Mouse (Mus musculus) frontal cortex, postnatal 25 days (tissue): ENCODE measurements around the gene 4930402H24Rik.

ENCODE experiments used
- DNase-seq, 2 experiments: peaks; one replicate each; pipeline ENCODE4 v3.0.0; 2022; ENCODE audit warnings: low spot score in 2 of 2

4930402H24Rik gene

DNA sequence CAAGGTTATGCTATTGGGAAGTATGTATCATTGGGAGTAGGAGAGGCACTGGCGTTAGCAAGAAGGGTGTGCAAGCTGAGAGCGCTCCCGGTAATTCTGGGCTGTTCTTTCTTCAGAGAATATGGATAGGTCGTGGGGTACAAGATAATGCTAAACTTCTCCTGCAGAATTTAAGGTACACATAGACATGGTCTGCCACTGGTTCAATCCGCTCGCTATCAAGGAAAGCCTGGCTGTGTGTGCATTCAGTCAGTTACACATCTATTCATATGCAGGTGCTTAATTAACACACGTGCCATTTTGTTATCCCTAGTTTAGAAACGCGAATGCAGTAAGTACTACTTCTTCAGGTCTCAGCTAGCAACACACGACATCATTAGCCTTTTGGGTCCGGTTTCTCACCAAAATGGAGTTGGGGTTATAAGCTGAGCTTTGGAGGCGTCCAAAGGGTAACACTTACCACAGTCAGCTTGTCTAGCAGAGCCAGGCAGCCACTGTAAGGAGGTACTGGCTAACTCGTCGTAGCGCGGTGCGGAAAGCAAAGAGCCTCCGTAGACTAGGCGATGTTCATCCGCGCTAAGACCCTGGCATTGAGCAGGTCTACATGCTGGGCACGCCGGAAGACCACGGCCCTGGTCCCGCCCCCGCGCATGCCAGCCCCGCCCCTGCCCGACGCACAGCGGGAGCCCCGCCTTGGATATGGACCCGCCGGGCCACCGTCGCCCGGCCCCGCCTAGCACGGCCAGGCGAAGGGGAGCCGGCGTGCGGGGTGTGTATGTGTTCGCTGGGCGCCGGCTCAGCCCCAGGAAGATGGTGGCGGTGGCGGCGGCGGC lies at the start of gene 4930402H24Rik, which contains the start of gene Atrn:
4930402H24Rik (minus strand) TSS at position 656 of the 833 bp plus-strand sequence.
Atrn (plus strand) TSS at position 745 of the 833 bp plus-strand sequence.
- DNase-seq: peak; percentile 73 to 87

DNA sequence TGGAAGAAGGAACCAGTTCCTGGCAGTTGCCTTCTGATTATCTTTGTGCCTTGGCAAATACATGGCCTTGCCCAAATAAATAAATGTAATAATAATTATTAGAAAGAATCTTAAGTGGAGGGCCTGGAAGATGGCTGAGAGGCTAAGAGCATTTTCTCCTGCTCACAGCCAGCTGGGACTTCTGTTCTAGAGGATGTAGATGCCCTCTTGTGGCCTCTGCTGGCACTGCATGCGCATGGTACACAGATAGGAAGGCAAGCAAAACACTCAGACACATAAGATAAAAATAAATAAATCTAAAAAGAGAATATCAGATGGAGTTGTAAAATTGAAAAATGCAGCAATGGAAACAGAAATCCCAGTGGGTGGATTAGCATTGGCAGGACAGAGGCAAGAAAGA lies 44.3 kb upstream of the 4930402H24Rik start:
- peak; percentile 92 to 98 for DNase-seq

DNA sequence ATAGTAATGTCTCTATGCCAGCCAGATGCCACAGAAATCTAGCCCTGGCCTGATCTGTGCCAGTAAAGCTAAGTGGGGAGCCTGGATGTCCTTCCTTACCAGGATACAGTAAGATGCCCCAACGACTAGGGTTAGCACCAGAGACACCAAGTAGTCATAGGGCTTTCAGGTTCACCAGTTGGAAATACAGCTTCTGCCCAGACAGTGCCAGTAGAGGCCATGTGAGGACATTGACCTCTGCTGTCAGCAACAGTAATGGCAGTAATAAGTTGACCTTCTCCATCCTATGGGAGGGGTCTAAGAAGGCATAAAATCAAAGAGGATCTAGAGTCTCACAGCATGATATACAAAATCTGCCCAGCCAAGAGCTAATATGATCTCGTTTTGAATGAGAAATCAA lies 43.6 kb upstream of the 4930402H24Rik start:
- DNase-seq: no peak

DNA sequence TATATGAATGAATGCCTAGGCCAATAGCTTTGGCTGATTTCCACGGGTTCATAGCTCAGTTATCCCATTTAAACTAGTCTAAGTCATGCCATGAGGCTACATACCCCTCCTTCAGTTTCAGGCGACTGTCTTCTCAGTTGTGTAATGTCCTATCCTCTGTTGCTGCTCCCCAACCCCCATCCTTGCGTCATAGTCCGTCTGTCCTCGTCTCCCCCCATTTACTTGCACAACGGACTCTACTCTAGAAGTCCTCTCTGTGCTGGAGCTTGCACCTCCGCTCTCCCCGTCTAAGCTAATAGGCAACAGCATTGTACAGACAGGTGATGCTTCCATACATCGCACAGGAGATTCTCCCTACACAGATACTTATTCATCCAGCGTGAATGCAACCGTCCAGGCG lies 26.7 kb upstream of the 4930402H24Rik start:
- no peak for DNase-seq

DNA sequence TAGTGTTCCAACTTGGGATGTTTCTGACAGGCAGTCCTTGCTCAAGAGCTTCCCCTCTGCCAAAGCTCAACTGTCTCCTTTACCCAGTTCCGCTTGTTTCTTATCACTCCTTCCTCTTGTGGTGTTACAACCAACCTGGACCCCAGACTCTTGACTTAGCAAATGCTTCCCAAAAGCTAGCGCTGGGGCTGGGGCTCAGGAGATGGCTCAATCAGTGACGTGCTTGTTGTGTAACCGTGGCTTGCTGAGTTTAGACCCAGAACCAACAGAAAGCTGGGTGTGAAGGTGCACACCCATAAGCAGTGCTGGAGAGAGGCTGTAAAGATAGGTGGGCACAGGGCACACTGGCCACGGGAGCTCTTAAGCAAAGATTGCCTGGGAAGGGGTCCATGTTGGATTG lies 23.8 kb upstream of the 4930402H24Rik start:
- no peak for DNase-seq

DNA sequence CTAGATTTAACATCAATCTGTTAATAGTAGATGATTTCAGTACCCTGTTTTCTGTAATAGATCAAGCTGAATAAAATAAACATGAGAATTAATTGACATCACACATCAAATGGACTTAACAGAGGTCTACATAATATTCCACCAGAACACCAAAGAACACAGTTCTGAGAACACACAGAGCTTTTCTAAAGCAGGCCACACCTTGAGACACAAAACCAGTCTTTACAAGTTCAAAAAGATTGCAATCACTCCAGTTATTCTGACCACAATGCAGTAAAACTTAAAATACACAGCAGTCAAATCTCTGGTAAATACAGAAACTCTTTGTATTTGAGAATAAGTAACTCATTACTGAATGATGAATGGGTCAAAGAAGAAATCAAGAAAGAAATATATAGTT lies 22.3 kb upstream of the 4930402H24Rik start:
- no peak for DNase-seq

DNA sequence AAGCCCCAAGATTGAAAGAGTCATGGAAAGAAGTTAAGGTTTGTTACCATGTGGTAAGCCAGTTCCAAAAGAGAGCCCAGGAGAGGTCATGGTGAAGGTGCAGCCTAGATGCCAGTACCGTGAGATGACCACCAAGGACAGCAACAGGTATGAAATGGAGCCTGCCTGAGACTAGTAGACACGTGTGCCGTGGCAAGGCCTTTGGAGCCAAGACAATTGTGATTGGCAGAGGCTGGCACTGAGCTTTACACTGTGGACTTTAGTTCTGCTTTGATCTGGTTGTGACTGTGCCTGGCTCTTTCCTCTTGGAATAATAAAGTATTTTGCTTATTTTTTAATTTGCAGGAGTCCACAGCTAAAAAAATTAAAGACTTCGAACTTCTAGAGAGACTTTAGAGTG lies 21.8 kb upstream of the 4930402H24Rik start:
- DNase-seq: no peak

DNA sequence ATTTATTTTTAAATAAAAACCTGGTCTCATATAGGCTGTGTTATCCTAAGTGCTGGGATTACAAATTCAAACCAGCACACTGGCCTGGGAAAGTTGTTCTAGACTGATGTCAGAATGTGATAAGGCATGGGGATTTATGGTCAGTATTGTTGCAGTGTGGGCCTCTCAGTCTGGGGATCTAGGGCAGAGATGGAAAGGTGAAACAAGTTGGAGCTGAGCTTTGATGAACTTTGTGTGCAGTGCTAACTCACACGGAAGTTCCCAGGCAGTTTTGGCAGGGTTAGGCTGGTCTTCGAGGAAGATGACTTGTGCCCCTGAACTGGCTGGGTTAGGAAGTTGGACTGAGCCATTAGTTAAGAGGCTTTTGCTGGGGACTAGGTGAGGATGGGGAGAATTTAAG lies 18.7 kb upstream of the 4930402H24Rik start:
- DNase-seq: no peak

DNA sequence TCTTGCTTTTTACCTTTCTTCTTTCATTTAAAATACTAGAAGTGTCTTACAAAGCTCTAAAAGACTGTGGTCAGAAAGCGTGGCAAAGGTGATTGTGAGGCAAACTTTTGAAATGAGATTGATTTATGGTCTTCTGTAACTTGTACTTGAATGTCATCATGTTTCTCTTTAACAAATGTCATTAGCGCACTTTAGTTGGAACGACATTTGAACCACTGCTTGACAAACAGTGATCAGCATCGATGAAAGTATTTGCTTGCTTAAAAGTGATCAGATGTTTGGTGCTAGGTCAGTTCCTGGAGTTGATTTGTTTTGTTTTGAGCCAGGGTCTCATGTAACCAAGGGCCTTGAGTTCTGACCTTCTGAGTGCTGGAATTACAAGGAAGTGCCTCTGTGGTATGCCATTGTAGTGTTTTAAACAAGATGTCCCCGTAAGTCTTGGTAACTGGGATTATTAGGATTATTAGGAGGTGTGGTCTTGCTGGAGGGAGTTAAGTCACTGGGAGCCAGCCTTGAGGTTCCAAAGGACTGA lies 12.9 kb upstream of the 4930402H24Rik start:
- no peak for DNase-seq

DNA sequence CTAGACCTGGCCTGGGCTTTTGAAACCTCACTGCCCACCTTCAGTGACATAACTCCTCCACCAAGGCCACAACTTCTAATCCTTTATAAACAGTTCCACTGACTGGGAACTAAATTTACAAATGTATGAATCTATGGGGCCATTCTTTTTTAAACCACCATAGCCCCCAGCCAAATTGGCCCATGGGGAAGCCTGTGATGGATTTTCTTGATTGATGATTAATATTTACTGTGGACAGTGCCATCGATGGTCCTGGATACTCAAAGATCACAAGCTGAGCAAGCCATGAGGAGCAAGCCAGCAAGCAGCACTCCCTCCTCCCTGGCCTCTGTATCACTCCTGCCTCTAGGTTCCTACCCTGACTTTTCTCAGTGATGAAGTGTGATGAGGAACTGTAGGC lies 11.5 kb upstream of the 4930402H24Rik start:
- no peak for DNase-seq

DNA sequence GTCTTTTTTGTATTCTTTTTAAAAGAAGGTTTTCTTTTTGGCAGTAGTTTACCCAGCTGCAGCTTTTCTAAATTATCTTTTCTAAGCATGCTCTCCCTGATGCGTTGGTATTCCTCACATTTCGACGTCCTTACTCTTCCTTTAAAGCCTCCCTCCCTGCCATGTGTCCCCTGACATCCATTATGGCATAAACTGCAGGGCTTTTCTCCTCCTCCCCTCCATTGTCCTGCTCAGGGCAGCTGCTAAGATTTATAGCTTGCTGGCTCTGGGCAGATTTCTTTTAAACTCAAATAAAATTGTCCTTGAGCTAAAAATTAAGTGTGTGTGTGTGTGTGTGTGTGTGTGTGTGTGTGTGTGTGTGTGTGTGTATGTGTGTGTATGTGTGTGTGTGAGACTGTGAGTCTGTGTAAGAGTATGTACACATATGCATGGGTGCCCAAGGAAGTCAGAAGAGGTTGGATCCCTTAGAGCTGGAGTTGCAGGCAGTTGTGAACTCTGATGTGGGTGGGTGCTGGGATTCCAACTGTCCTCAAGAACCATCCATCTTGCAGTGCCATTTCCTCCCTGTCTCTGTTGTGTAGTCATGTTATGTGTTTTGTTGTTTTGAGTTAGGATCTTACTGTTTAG lies 10.4 kb upstream of the 4930402H24Rik start:
- DNase-seq: no peak

DNA sequence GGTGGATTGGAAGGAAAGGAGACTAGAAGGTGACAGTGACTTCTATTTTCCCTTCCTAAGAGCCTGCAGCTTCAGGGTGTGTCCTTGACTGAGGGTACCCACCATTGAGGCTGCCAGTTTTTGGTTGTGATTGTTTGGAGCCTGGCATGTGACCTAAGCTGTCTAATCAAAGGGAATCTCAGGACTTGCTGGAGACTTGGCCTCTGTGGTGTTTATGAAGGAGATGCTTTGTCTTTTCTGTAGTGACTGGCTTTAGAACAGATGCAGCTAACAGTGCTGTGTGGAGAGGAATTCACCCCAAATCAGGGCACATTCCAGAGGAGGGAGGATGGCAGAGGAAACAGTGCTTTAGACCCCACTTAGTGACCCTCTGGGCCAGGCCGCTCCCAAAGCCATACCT lies 8.7 kb upstream of the 4930402H24Rik start:
- DNase-seq: no peak

DNA sequence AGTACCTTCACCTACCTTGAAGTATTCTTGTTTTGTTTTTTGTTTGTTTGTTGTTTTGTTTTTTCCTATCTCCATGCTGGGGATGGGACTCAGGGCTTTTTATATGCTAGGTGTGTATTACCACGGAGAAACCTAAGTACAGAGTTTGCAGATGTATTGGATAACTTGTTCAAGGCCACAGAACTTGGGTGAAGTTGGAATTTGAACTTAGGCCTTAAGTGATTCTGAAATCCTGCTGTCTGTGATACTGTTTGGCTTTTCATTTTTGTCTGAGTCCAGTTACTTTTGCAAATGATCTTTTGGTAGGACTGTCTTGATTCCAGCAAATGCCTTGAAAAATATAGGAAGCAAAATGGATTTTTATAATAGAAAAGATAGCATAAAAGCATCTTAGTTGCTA lies 5.5 kb upstream of the 4930402H24Rik start:
- DNase-seq: no peak

DNA sequence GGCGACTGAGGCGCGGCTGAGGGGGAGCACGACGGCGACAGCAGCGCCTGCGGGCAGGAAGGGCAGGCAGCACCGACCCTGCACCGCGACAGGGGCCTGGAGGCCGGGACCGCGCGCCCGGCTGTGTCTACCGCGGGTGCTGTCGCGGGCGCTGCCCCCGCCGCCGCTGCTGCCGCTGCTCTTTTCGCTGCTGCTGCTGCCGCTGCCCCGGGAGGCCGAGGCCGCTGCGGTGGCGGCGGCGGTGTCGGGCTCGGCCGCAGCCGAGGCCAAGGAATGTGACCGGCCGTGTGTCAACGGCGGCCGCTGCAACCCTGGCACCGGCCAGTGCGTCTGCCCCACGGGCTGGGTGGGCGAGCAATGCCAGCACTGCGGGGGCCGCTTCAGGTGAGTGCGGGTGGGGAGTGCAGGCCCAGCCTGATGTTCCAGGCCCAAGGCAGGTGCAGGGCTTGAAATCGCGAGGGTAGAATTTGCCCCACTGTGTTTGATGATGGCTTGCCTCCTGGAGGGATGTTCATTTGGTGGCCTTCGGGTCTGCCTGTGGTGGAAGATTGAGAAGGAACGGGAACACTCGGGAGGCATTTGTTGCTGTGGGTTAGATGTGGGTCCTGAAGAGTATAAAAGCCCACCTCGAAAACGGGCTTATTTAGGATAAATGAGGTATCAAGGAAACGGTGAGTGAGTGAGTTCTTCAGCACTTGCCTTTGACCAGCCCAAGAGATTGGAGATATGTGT lies 544 bp upstream of the 4930402H24Rik start:
- peak; percentile 16 to 25 for DNase-seq

DNA sequence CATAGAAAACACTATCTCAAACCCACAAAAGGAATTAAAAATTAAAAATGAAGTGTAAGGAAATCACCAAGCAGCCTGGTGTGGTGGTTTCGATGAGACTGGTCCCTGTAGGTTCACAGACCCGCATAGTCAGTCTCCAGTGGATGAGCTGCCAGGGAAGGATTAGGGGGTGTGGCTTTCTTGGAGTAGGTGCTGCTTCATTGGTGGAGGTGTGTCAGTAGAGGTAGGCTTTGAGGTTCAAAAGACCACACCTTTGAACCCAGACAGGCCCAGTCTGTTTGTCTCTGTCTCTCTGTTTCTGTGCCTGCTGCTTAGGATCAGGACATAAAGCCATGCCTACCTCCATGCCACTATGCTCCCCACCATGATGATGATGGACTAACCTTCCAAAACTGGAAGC lies 7.4 kb downstream of the 4930402H24Rik start:
- DNase-seq: no peak

DNA sequence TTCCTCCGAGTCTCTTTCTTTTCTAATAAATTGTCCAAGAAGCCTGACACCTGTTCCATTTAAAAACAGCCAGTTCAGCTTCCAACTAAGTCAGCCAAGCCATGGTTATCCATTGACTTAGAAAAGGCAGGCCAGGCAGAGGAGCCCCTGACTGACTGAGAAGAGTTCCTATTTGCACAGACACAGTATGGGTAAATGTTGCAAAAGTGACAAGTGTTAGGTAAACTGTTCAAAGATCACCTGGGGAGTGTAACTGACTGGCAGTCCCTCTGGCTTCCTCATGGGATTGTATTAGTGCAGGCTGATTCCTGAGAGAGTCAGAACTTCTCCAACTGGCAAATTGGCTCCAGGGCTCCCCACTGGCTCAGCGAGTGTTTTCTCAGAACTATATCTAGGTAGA lies 8.3 kb downstream of the 4930402H24Rik start:
- no peak for DNase-seq

DNA sequence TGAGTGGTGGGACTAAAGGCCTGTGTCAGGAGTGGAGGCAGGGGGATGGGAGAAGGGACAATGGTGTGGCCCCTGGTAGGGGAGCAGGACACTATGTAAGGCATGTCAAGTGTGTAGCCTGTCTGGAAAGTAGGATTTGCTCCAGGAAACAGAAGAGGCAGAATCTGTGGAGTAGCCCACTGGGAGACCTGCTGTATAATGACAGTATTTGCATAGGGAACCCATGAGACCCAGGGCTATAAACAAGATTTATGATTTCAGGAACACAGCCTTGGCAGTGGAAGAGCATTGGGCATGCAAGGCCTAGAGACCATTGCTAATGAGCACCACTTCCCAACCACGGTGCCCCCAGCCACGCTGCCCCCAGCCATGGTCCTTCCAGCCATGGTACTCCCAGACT lies 9.3 kb downstream of the 4930402H24Rik start:
- no peak for DNase-seq

DNA sequence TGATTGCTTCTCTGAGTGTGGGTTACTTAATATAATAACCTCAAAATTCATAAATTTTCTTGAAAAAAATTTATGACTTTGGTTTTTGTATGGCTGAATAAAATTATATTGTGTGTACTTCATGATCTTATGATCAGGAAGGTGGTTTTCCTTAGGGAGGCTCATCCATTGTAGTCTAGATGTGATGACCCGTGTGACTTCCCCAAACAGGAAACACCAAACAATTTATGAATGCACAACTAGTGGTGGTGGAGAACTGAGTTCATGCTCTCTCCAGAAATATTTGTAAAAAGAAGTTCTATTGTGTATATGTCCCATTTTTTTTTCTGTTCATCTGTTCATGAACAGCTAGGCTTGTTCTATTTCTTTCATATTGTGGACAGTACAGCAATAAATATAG lies 18.8 kb downstream of the 4930402H24Rik start:
- no peak for DNase-seq

DNA sequence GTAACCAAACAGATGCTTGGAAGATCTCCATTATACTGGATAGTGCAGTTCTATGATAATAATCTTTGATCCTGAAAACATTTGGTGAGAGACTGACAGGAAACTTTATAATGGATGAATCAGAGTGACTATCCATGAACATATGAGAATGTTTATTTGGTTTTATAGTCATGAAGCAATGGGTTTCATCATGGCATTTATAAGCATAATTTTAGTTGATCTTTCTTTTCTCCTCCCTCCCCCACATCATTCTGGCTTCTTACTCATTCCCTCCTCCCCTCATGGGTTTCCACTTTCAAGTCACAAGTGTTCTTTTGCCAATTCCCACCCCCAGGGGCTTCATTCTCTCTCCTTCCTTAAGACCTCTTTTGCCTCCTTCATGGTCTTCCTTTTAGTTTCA lies 19.2 kb downstream of the 4930402H24Rik start:
- no peak for DNase-seq

DNA sequence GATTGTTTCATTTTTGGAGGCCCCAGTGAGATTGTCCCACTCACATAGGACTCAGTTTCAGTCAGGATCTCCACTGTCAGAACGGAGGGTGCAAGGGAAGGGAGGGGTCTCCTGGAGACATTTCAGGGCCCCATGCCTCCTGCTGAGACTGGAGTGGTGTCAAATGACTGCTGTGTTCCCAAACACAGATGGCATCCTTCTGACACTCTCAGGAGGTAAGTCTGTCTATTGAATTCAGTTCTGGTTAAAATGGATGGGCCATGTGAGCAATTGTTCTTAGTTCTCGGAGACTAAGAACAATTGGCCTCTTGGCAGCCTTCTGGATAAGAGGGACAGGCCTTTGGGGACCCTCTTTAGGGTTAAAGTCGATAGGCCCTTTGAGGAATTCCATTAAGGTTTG lies 28.8 kb downstream of the 4930402H24Rik start:
- DNase-seq: no peak

DNA sequence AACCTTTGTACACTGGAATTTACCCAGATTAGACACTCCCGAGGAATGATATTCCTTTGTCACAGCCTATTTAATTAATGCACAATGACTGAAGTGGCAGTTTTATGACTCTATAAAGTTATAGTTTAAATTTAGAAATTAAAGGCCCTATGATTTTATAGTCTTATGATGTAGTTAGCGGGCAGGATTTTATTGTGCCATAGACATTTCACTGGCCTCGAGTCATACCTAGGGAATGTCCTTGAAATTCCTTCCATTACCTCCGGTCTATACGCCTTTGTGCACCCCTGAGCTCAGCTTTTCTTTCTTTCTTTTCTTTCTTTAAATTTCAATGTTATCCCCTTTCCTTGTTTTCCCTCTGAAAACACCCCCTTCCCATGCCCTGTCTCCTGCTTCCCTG lies 35.3 kb downstream of the 4930402H24Rik start:
- no peak for DNase-seq

DNA sequence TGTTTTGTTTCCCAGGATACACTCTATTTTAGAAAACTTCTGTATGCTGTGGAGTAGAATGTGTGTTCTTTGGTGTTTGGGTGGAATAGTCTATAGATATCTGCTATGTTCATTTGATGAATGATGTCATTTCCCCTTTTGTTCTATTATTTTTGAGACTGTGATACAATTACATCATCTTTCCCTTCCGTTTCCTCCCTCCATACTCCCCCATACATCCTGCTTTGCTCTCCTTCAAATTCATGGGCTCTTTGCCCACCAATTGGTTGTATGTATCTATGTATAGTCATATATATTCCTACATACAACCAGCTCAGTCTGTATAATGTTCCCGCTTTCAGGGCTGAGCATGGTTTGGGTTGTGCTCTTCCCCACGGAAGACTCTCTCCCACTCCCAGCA lies 44.1 kb downstream of the 4930402H24Rik start:
- no peak for DNase-seq
